Mouse (Mus musculus) liver, embryonic 14.5 days (tissue): ENCODE measurements at regions not wholly inside any gene's neighbourhood (a gene's known extent, or its start where the extent isn't known, plus 50 kb on each side); places are given as distances from the start of the nearest gene placed in this dataset.

Source experiments
- CTCF ChIP-seq: IDR thresholded peaks from 2 replicates; pipeline ENCODE4 v1.5.1; 2016; ENCODE audit warnings: antibody characterized with exemption, low read depth, control low read depth
- EP300 ChIP-seq: IDR thresholded peaks from 2 replicates; pipeline ENCODE4 v1.6.1; 2016; ENCODE audit warnings: antibody characterized with exemption, low read depth

- no peak for TF ChIP-seq CTCF
- no peak for TF ChIP-seq EP300
Measured at GRCm38 (mm10) chr13:71868763-71869162, 94.8 kb downstream of the Irx1 start.
